Mouse (Mus musculus): ENCODE results near the gene Phf5a. TPM values are rescaled to one million over a fixed set of nuclear protein-coding genes. Genes with fewer than 3 reads are reported as not detected.

Phf5a gene
- polyA plus RNA-seq, 1 experiment: 67.3 TPM

GRCm38 (mm10) chr15:81835007-81835880 is 36.5 kb downstream of the Phf5a start:
- TF ChIP-seq POLR2A (IDR thresholded peaks at IDR 0.05; ENCODE audit: borderline replicate concordance, insufficient read depth, low read length) (no peak), CTCF (IDR thresholded peaks at IDR 0.05; ENCODE audit: borderline replicate concordance, insufficient read depth, low read depth, low read length) (no peak)
- H3K4me3 ChIP-seq (replicated peaks; ENCODE audit: insufficient read depth, low read depth, low read length): no peak overlapping the region
- peaks cover 67% of the 10 kb centered on the region for H3K4me1 ChIP-seq (ENCODE audit: control insufficient read depth, insufficient read depth, low read length)
- no peaks in the 10 kb centered on the region for H3K27me3 ChIP-seq (ENCODE audit: control insufficient read depth, insufficient read depth, low read length)
- DNase-seq: peak in 1 of 2 experiments; percentile 22
- peak overlapping the region; percentile 93 for H3K27ac ChIP-seq (ENCODE audit: insufficient read depth, low read length)
- 75% methylated on average over 10 of the region's 10 CpGs for WGBS

DNA sequence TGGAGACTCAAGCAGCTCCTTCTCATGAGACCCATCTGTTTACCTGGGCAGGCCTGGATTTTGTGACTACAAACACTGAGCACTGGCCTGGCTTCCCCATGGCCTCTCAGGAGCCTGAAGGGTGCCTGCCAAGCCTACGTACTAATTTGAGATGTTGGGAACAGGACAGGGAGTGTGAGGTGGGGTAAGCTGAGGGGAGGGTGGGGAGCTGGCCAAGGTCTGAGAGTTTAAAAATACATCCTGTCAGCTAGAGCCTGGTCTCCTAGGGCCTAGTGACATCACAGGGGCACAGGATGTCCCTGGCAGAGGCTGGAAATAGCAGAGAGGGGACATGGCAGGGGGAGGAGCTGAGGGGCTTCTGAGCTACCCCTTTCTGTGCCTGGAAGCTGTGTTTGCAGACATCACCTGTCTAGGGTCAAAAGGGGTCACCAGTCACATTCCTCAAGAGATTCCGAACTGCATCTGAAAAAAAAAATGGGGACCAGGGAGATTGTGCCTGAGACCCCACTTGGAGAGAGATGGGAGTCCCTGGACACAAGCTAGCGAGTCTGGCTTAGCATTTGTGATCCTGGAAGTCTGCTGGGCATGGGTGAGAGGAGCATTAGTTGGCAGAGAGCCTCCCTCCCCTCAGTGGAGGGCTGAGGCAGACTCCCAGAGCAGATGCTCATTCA is 37.4 kb downstream of the Phf5a start:
- Histone ChIP-seq H3K27me3 (ENCODE audit: control insufficient read depth, insufficient read depth, low read length) (no peaks in the 10 kb centered on the region), H3K4me3 (replicated peaks; ENCODE audit: insufficient read depth, low read depth, low read length) (no peak overlapping the region), H3K4me1 (ENCODE audit: control insufficient read depth, insufficient read depth, low read length) (peaks cover 61% of the 10 kb centered on the region), H3K27ac (ENCODE audit: insufficient read depth, low read length) (peak overlapping the region; percentile 61)
- 31% methylated on average over 3 of the region's 3 CpGs for WGBS
- DNase-seq: peak; percentile 67 to 81
- TF ChIP-seq CTCF (IDR thresholded peaks at IDR 0.05; ENCODE audit: borderline replicate concordance, insufficient read depth, low read depth, low read length) (no peak), POLR2A (IDR thresholded peaks at IDR 0.05; ENCODE audit: borderline replicate concordance, insufficient read depth, low read length) (no peak)

- peaks cover 56% of the 10 kb centered on the region for H3K4me1 ChIP-seq (ENCODE audit: control insufficient read depth, insufficient read depth, low read length)
- TF ChIP-seq CTCF (IDR thresholded peaks at IDR 0.05; ENCODE audit: borderline replicate concordance, insufficient read depth, low read depth, low read length): no peak
- TF ChIP-seq POLR2A (IDR thresholded peaks at IDR 0.05; ENCODE audit: borderline replicate concordance, insufficient read depth, low read length): no peak
- H3K27me3 ChIP-seq (ENCODE audit: control insufficient read depth, insufficient read depth, low read length): no peaks in the 10 kb centered on the region
- H3K27ac ChIP-seq (ENCODE audit: insufficient read depth, low read length): peak overlapping the region; percentile 61
- DNase-seq: no peak
- H3K4me3 ChIP-seq (replicated peaks; ENCODE audit: insufficient read depth, low read depth, low read length): no peak overlapping the region
- WGBS: 87% methylated on average over 4 of the region's 4 CpGs
Observed at GRCm38 (mm10) chr15:81833481-81833880, 38.2 kb downstream of the Phf5a start.

DNA sequence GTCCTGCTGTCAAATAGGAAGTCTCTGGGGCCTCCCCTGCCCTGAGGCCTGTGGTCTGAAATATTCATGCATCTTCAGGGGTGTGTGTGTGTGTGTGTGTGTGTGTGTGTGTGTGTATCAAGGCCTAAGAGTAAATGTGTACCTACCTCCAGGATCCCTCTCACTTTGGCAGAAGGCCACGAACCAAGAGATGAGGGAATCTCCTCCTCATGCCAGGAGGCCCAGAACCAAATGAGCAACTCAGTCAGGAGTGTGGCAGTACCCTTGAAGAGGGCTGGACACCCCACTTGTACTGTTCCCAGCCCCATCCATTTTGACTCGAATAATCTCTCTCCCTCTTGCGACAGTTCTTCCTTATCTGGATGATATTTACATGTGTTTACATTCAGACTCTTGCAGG is 39.5 kb downstream of the Phf5a start:
- peak in 1 of 2 experiments; percentile 32 for DNase-seq
- Histone ChIP-seq H3K27ac (ENCODE audit: insufficient read depth, low read length) (no peak overlapping the region), H3K4me1 (ENCODE audit: control insufficient read depth, insufficient read depth, low read length) (peaks cover 47% of the 10 kb centered on the region), H3K4me3 (replicated peaks; ENCODE audit: insufficient read depth, low read depth, low read length) (no peak overlapping the region), H3K27me3 (ENCODE audit: control insufficient read depth, insufficient read depth, low read length) (no peaks in the 10 kb centered on the region)
- TF ChIP-seq POLR2A (IDR thresholded peaks at IDR 0.05; ENCODE audit: borderline replicate concordance, insufficient read depth, low read length): no peak
- TF ChIP-seq CTCF (IDR thresholded peaks at IDR 0.05; ENCODE audit: borderline replicate concordance, insufficient read depth, low read depth, low read length): no peak
- WGBS: 72% methylated on average over 3 of the region's 3 CpGs

DNA sequence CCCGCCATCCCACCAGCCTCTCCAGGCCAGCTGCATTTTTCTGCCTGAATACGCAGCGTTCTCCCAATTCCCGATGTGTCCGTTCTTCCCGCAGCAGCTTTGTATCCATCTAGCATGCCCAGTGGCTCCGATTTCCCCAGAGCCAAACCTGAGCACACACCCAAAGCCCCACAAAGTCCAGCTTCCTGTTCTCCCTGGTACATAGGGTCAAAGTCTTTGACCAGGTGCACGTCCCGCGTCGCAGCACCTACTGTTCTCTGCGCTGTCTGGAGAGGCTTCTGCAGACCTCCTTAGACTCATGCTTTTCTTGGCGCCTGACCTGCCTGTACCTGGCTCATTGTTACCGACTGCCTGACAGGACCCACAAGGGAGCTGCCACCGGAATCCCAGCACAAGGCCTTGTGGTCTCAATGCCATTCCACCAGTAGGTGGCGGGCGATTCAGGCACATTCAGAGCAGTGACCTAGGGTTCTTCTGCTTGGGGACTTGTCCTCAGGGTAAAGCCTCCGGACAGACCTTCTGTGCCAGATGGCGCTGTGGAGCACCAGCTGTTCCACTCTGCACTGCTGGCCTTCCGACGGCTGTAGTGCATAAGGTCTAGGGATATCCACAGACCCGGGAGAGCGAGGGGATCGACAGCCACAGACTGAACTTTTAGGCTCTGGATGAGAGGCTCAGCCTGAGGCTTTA is 40.4 kb downstream of the Phf5a start:
- 15% methylated on average over 24 of the region's 24 CpGs for WGBS
- DNase-seq: peak; percentile 92 to 93
- TF ChIP-seq POLR2A (IDR thresholded peaks at IDR 0.05; ENCODE audit: borderline replicate concordance, insufficient read depth, low read length): 0 out of 2 replicates have a peak, but pooled peaks have one; percentile 19
- peak; percentile 94 for TF ChIP-seq CTCF (IDR thresholded peaks at IDR 0.05; ENCODE audit: borderline replicate concordance, insufficient read depth, low read depth, low read length)
- no peak overlapping the region for H3K4me3 ChIP-seq (replicated peaks; ENCODE audit: insufficient read depth, low read depth, low read length)
- H3K27me3 ChIP-seq (ENCODE audit: control insufficient read depth, insufficient read depth, low read length): no peaks in the 10 kb centered on the region
- H3K4me1 ChIP-seq (ENCODE audit: control insufficient read depth, insufficient read depth, low read length): peaks cover 39% of the 10 kb centered on the region
- H3K27ac ChIP-seq (ENCODE audit: insufficient read depth, low read length): peak overlapping the region; percentile 69; the same call in 1 of the 2 replicates

DNA sequence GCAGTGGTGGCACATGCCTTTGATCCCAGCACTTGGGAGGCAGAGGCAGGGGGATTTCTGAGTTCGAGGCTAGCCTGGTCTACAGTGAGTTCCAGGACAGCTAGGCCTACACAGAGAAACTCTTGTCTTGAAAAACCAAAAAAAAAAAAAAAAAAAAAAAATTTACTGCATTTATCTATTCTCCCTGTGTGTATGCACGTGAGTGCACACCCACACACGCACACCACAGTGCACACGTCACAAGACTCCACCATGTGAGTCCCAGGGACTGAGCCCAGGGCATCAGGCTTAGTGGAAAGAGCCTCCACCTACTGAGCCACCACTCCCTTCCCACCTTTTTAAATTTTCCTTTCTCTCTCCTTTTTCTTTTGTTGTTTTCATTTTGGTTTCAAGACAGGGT is 41.2 kb downstream of the Phf5a start:
- DNase-seq: no peak
- Histone ChIP-seq H3K27me3 (ENCODE audit: control insufficient read depth, insufficient read depth, low read length) (no peaks in the 10 kb centered on the region), H3K4me3 (replicated peaks; ENCODE audit: insufficient read depth, low read depth, low read length) (no peak overlapping the region), H3K27ac (ENCODE audit: insufficient read depth, low read length) (no peak overlapping the region), H3K4me1 (ENCODE audit: control insufficient read depth, insufficient read depth, low read length) (peaks cover 32% of the 10 kb centered on the region)
- TF ChIP-seq POLR2A (IDR thresholded peaks at IDR 0.05; ENCODE audit: borderline replicate concordance, insufficient read depth, low read length): no peak
- no peak for TF ChIP-seq CTCF (IDR thresholded peaks at IDR 0.05; ENCODE audit: borderline replicate concordance, insufficient read depth, low read depth, low read length)
- WGBS: 76% methylated on average over 4 of the region's 4 CpGs

DNA sequence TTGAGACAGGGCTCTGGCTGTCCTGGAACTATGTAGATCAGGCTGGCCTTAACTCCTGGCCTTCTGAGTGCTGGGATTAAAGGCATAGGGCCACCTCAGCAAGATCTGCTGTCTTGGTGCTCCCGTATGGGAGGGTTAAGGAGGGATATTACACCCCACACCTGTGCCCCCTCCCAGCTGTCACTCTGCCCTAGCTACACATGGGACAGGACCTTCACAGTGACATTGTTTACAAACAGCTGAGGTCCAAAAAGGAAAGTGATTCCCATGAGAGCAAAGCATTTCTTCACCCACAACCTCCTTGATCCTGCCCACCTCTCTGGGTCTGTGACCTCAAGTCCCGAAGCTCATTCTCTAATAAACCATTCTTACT is 42.5 kb downstream of the Phf5a start:
- no peak overlapping the region for H3K4me3 ChIP-seq (replicated peaks; ENCODE audit: insufficient read depth, low read depth, low read length)
- DNase-seq: no peak
- H3K27ac ChIP-seq (ENCODE audit: insufficient read depth, low read length): no peak overlapping the region
- no peaks in the 10 kb centered on the region for H3K27me3 ChIP-seq (ENCODE audit: control insufficient read depth, insufficient read depth, low read length)
- 73% methylated on average over 2 of the region's 2 CpGs for WGBS
- TF ChIP-seq CTCF (IDR thresholded peaks at IDR 0.05; ENCODE audit: borderline replicate concordance, insufficient read depth, low read depth, low read length) (no peak), POLR2A (IDR thresholded peaks at IDR 0.05; ENCODE audit: borderline replicate concordance, insufficient read depth, low read length) (no peak)
- H3K4me1 ChIP-seq (ENCODE audit: control insufficient read depth, insufficient read depth, low read length): peaks cover 18% of the 10 kb centered on the region

Data from cerebellum, adult 2 months (tissue).